Mouse (Mus musculus) embryonic facial prominence, embryonic 15.5 days (tissue): ENCODE measurements around the gene Angpt4. TPM values are rescaled to one million over a fixed set of nuclear protein-coding genes. Genes with fewer than 3 reads are reported as not detected.

ENCODE experiments used
- ATAC-seq: fragments of 200-750 bp; cut with Nextera tagmentation; 2 replicates; pipeline ENCODE4 v1.8.0; 2017; ENCODE audit warnings: low read depth, moderate TSS enrichment; ENCODE audit not compliant: insufficient number of reproducible peaks, low FRiP score, low TSS enrichment
- H3K27ac ChIP-seq: fragments of 300-500 bp; sonication (generic); replicated peaks from 2 replicates; pipeline ENCODE4 v1.5.1; 2015; ENCODE audit warnings: mild to moderate bottlenecking, inconsistent platforms
- H3K27me3 ChIP-seq: fragments of 300-500 bp; sonication (generic); 2 replicates; pipeline ENCODE4 v1.6.1; 2015; ENCODE audit warnings: inconsistent platforms
- H3K36me3 ChIP-seq: fragments of 300-500 bp; sonication (generic); 2 replicates; pipeline ENCODE4 v1.6.1; 2015; ENCODE audit warnings: mild to moderate bottlenecking, inconsistent platforms
- H3K4me1 ChIP-seq: fragments of 300-500 bp; sonication (generic); 2 replicates; pipeline ENCODE4 v1.6.1; 2015; ENCODE audit warnings: inconsistent platforms
- H3K4me2 ChIP-seq: fragments of 300-500 bp; sonication (generic); replicated peaks from 2 replicates; pipeline ENCODE4 v1.6.1; 2015; ENCODE audit warnings: mild to moderate bottlenecking, inconsistent platforms
- H3K4me3 ChIP-seq: fragments of 300-500 bp; sonication (generic); replicated peaks from 2 replicates; pipeline ENCODE4 v1.5.1; 2015; ENCODE audit warnings: mild to moderate bottlenecking, inconsistent platforms
- H3K9ac ChIP-seq: fragments of 300-500 bp; sonication (generic); 2 replicates; pipeline ENCODE4 v1.6.1; 2015; ENCODE audit warnings: inconsistent platforms
- H3K9me3 ChIP-seq: fragments of 300-500 bp; sonication (generic); replicated peaks from 2 replicates; pipeline ENCODE4 v1.6.1; 2016; ENCODE audit warnings: inconsistent platforms
- WGBS: fragments of 180-500 bp; shearing (Covaris S2); methylation state at CpG from one replicate; pipeline ENCODE4 v1.1.7; 2015; 5-methylcytosine and 5-hydroxymethylcytosine counted together
- polyA plus RNA-seq: library from polyadenylated mRNA; unstranded; fragments of >200 nt; fragmentation: Nextera tagmentation; extraction: Ambion mirVana; gene quantifications from 2 replicates; pipeline ENCODE4 v1.2.1, GENCODE M21; 2015

The Angpt4 gene
- polyA plus RNA-seq, 1 experiment from 2014 or later, result 1.4 TPM

- H3K27me3 ChIP-seq, result no peaks in the 10 kb centered on the region
- no peak overlapping the region for H3K4me3 ChIP-seq
- no peak overlapping the region for H3K4me2 ChIP-seq
- no peak overlapping the region for H3K9ac ChIP-seq
- ATAC-seq, result no peak
- no peak overlapping the region for H3K27ac ChIP-seq
- 69% methylated on average over 5 of the region's 5 CpGs for WGBS
- H3K9me3 ChIP-seq, result no peaks in the 10 kb centered on the region
- H3K4me1 ChIP-seq, result peaks cover 11% of the 10 kb centered on the region
- H3K36me3 ChIP-seq, result no peaks in the 10 kb centered on the region
Measured at GRCm38 (mm10) chr2:151939651-151940420, 28.8 kb downstream of the Angpt4 start.

GRCm38 (mm10) chr2:151941269-151941668, 30.3 kb downstream of the Angpt4 start:
- 36% methylated on average over 2 of the region's 2 CpGs for WGBS
- no peak overlapping the region for H3K4me3 ChIP-seq
- H3K4me2 ChIP-seq, result no peak overlapping the region
- H3K9me3 ChIP-seq, result no peaks in the 10 kb centered on the region
- peaks cover 11% of the 10 kb centered on the region for H3K4me1 ChIP-seq
- no peak overlapping the region for H3K9ac ChIP-seq
- no peaks in the 10 kb centered on the region for H3K36me3 ChIP-seq
- no peak for ATAC-seq
- H3K27me3 ChIP-seq, result no peaks in the 10 kb centered on the region
- H3K27ac ChIP-seq, result no peak overlapping the region

- ATAC-seq, result no peak
- H3K4me3 ChIP-seq, result no peak overlapping the region
- 57% methylated on average over 2 of the region's 2 CpGs for WGBS
- no peaks in the 10 kb centered on the region for H3K36me3 ChIP-seq
- H3K9me3 ChIP-seq, result no peaks in the 10 kb centered on the region
- H3K4me2 ChIP-seq, result no peak overlapping the region
- H3K27ac ChIP-seq, result no peak overlapping the region
- H3K4me1 ChIP-seq, result no peaks in the 10 kb centered on the region
- no peaks in the 10 kb centered on the region for H3K27me3 ChIP-seq
- no peak overlapping the region for H3K9ac ChIP-seq
Measured at GRCm38 (mm10) chr2:151944106-151944505, 33.1 kb downstream of the Angpt4 start.

- Histone ChIP-seq H3K36me3 (no peaks in the 10 kb centered on the region), H3K4me3 (no peak overlapping the region), H3K4me2 (no peak overlapping the region), H3K27me3 (no peaks in the 10 kb centered on the region), H3K9me3 (no peaks in the 10 kb centered on the region), H3K9ac (no peak overlapping the region), H3K4me1 (no peaks in the 10 kb centered on the region), H3K27ac (no peak overlapping the region)
- no peak for ATAC-seq
- 83% methylated on average over 2 of the region's 2 CpGs for WGBS
Measured at GRCm38 (mm10) chr2:151947617-151948016, 36.6 kb downstream of the Angpt4 start.

GRCm38 (mm10) chr2:151948311-151948710, 37.3 kb downstream of the Angpt4 start:
- H3K36me3 ChIP-seq, result no peaks in the 10 kb centered on the region
- H3K9me3 ChIP-seq, result no peaks in the 10 kb centered on the region
- H3K27me3 ChIP-seq, result no peaks in the 10 kb centered on the region
- no peak overlapping the region for H3K27ac ChIP-seq
- H3K4me3 ChIP-seq, result no peak overlapping the region
- no peak for ATAC-seq
- 75% methylated on average over 7 of the region's 7 CpGs for WGBS
- H3K4me2 ChIP-seq, result no peak overlapping the region
- H3K9ac ChIP-seq, result no peak overlapping the region
- no peaks in the 10 kb centered on the region for H3K4me1 ChIP-seq

GRCm38 (mm10) chr2:151949082-151949774, 38.2 kb downstream of the Angpt4 start:
- WGBS, result 85% methylated on average over 2 of the region's 2 CpGs
- H3K9me3 ChIP-seq, result no peaks in the 10 kb centered on the region
- H3K9ac ChIP-seq, result no peak overlapping the region
- H3K27me3 ChIP-seq, result no peaks in the 10 kb centered on the region
- no peak overlapping the region for H3K27ac ChIP-seq
- no peak overlapping the region for H3K4me3 ChIP-seq
- no peak for ATAC-seq
- no peaks in the 10 kb centered on the region for H3K36me3 ChIP-seq
- no peak overlapping the region for H3K4me2 ChIP-seq
- H3K4me1 ChIP-seq, result no peaks in the 10 kb centered on the region

- no peak overlapping the region for H3K9ac ChIP-seq
- no peak for ATAC-seq
- no peaks in the 10 kb centered on the region for H3K4me1 ChIP-seq
- H3K36me3 ChIP-seq, result no peaks in the 10 kb centered on the region
- no peaks in the 10 kb centered on the region for H3K9me3 ChIP-seq
- no peak overlapping the region for H3K4me3 ChIP-seq
- no peak overlapping the region for H3K4me2 ChIP-seq
- 84% methylated on average over 8 of the region's 8 CpGs for WGBS
- H3K27me3 ChIP-seq, result no peaks in the 10 kb centered on the region
- H3K27ac ChIP-seq, result no peak overlapping the region
Measured at GRCm38 (mm10) chr2:151953665-151954064, 42.7 kb downstream of the Angpt4 start.

- Histone ChIP-seq H3K27me3 (no peaks in the 10 kb centered on the region), H3K9me3 (no peaks in the 10 kb centered on the region), H3K36me3 (no peaks in the 10 kb centered on the region), H3K4me2 (no peak overlapping the region), H3K27ac (no peak overlapping the region), H3K4me1 (peaks cover 4% of the 10 kb centered on the region), H3K4me3 (no peak overlapping the region), H3K9ac (no peak overlapping the region)
- WGBS, result 72% methylated on average over 4 of the region's 4 CpGs
- ATAC-seq, result no peak
Measured at GRCm38 (mm10) chr2:151956500-151957137, 45.6 kb downstream of the Angpt4 start.

GRCm38 (mm10) chr2:151959274-151959673, 48.3 kb downstream of the Angpt4 start:
- no peaks in the 10 kb centered on the region for H3K36me3 ChIP-seq
- no peak overlapping the region for H3K4me3 ChIP-seq
- H3K4me2 ChIP-seq, result no peak overlapping the region
- peaks cover 28% of the 10 kb centered on the region for H3K4me1 ChIP-seq
- ATAC-seq, result no peak
- no peaks in the 10 kb centered on the region for H3K27me3 ChIP-seq
- no peak overlapping the region for H3K9ac ChIP-seq
- no peaks in the 10 kb centered on the region for H3K9me3 ChIP-seq
- 28% methylated on average over 5 of the region's 5 CpGs for WGBS
- H3K27ac ChIP-seq, result no peak overlapping the region

- Histone ChIP-seq H3K9ac (no peak overlapping the region), H3K4me1 (peaks cover 33% of the 10 kb centered on the region), H3K9me3 (no peaks in the 10 kb centered on the region), H3K36me3 (no peaks in the 10 kb centered on the region), H3K4me2 (no peak overlapping the region), H3K27ac (peak overlapping the region; percentile 69), H3K4me3 (no peak overlapping the region), H3K27me3 (no peaks in the 10 kb centered on the region)
- 42% methylated on average over 9 of the region's 9 CpGs for WGBS
- ATAC-seq, result no peak
Measured at GRCm38 (mm10) chr2:151961284-151962196, 50.5 kb downstream of the Angpt4 start.

- Histone ChIP-seq H3K9me3 (no peaks in the 10 kb centered on the region), H3K27ac (peak overlapping the region; percentile 48), H3K4me1 (peaks cover 33% of the 10 kb centered on the region), H3K36me3 (no peaks in the 10 kb centered on the region), H3K4me3 (no peak overlapping the region), H3K4me2 (no peak overlapping the region), H3K9ac (no peak overlapping the region), H3K27me3 (no peaks in the 10 kb centered on the region)
- ATAC-seq, result peak; percentile 70
- WGBS, result 32% methylated on average over 10 of the region's 10 CpGs
Measured at GRCm38 (mm10) chr2:151962474-151962873, 51.5 kb downstream of the Angpt4 start.
